Mouse (Mus musculus): ENCODE data around the gene Mustn1. TPM values are rescaled to one million over a fixed set of nuclear protein-coding genes. Genes with fewer than 3 reads are reported as not detected.

Mustn1 gene
- polyA plus RNA-seq, 1 experiment from 2014 or later, result 0.29 TPM

- Histone ChIP-seq H3K27me3 (ENCODE audit: insufficient read depth, poor library complexity, severe bottlenecking) (no peaks in the 10 kb centered on the region), H3K9me3 (no peaks in the 10 kb centered on the region), H3K27ac (no peak within 1 kb of the TSS), H3K4me3 (no peak within 1 kb of the TSS), H3K4me1 (replicated peaks) (peaks cover 8% of the 10 kb centered on the region), H3K36me3 (no peaks in the 10 kb centered on the region)
- WGBS, result 89% methylated on average over 3 of the region's 3 CpGs
- DNase-seq (ENCODE audit: low spot score), result no peak
Measured at GRCm38 (mm10) chr14:30886204-30886603, 7.2 kb downstream of the Mustn1 start, which contains the start of gene Itih4. TSS of gene Itih4 (plus strand) at chr14:30886476.

- 30% methylated on average over 9 of the region's 9 CpGs for WGBS
- H3K27ac ChIP-seq, result peak overlapping the region; percentile 50
- no peak for DNase-seq (ENCODE audit: low spot score)
- H3K4me1 ChIP-seq (replicated peaks), result peaks cover 8% of the 10 kb centered on the region
- H3K27me3 ChIP-seq (ENCODE audit: insufficient read depth, poor library complexity, severe bottlenecking), result no peaks in the 10 kb centered on the region
- no peaks in the 10 kb centered on the region for H3K9me3 ChIP-seq
- H3K4me3 ChIP-seq, result no peak overlapping the region
- no peaks in the 10 kb centered on the region for H3K36me3 ChIP-seq
Measured at GRCm38 (mm10) chr14:30888271-30888732, 9.3 kb downstream of the Mustn1 start.

- DNase-seq (ENCODE audit: low spot score), result no peak
- Histone ChIP-seq H3K36me3 (no peaks in the 10 kb centered on the region), H3K27me3 (ENCODE audit: insufficient read depth, poor library complexity, severe bottlenecking) (no peaks in the 10 kb centered on the region), H3K27ac (no peak overlapping the region), H3K9me3 (peaks cover 9% of the 10 kb centered on the region), H3K4me1 (replicated peaks) (0 out of 2 replicates have a peak, but pooled peaks cover 8% of the 10 kb centered on the region), H3K4me3 (no peak overlapping the region)
- WGBS, result 44% methylated on average over 3 of the region's 3 CpGs
Measured at GRCm38 (mm10) chr14:30899972-30900371, 21.0 kb downstream of the Mustn1 start.

- Histone ChIP-seq H3K9me3 (peaks cover 9% of the 10 kb centered on the region), H3K4me1 (replicated peaks) (0 out of 2 replicates have a peak, but pooled peaks cover 5% of the 10 kb centered on the region), H3K36me3 (no peaks in the 10 kb centered on the region), H3K4me3 (no peak overlapping the region), H3K27me3 (ENCODE audit: insufficient read depth, poor library complexity, severe bottlenecking) (no peaks in the 10 kb centered on the region), H3K27ac (no peak overlapping the region)
- no peak for DNase-seq (ENCODE audit: low spot score)
- WGBS, result 91% methylated on average over 5 of the region's 5 CpGs
Measured at GRCm38 (mm10) chr14:30902628-30903027, 23.6 kb downstream of the Mustn1 start.

GRCm38 (mm10) chr14:30903036-30903435 lies 24.0 kb downstream of the Mustn1 start:
- Histone ChIP-seq H3K4me3 (no peak overlapping the region), H3K27me3 (ENCODE audit: insufficient read depth, poor library complexity, severe bottlenecking) (no peaks in the 10 kb centered on the region), H3K27ac (no peak overlapping the region), H3K36me3 (no peaks in the 10 kb centered on the region), H3K4me1 (replicated peaks) (0 out of 2 replicates have a peak, but pooled peaks cover 5% of the 10 kb centered on the region), H3K9me3 (peaks cover 9% of the 10 kb centered on the region)
- 70% methylated on average over 3 of the region's 3 CpGs for WGBS
- no peak for DNase-seq (ENCODE audit: low spot score)

- Histone ChIP-seq H3K27me3 (ENCODE audit: insufficient read depth, poor library complexity, severe bottlenecking) (no peaks in the 10 kb centered on the region), H3K4me1 (replicated peaks) (0 out of 2 replicates have a peak, but pooled peaks cover 5% of the 10 kb centered on the region), H3K4me3 (no peak overlapping the region), H3K9me3 (peaks cover 8% of the 10 kb centered on the region), H3K27ac (no peak overlapping the region), H3K36me3 (no peaks in the 10 kb centered on the region)
- WGBS, result 86% methylated on average over 8 of the region's 8 CpGs
- DNase-seq (ENCODE audit: low spot score), result no peak
Measured at GRCm38 (mm10) chr14:30904307-30904706, 25.3 kb downstream of the Mustn1 start.

GRCm38 (mm10) chr14:30906001-30906400 lies 27.0 kb downstream of the Mustn1 start:
- H3K4me3 ChIP-seq, result no peak overlapping the region
- no peak for DNase-seq (ENCODE audit: low spot score)
- H3K4me1 ChIP-seq (replicated peaks), result no peaks in the 10 kb centered on the region
- WGBS, result 93% methylated on average over 6 of the region's 6 CpGs
- H3K36me3 ChIP-seq, result no peaks in the 10 kb centered on the region
- H3K27me3 ChIP-seq (ENCODE audit: insufficient read depth, poor library complexity, severe bottlenecking), result no peaks in the 10 kb centered on the region
- H3K9me3 ChIP-seq, result no peaks in the 10 kb centered on the region
- H3K27ac ChIP-seq, result no peak overlapping the region

- no peaks in the 10 kb centered on the region for H3K36me3 ChIP-seq
- no peak overlapping the region for H3K27ac ChIP-seq
- H3K4me1 ChIP-seq (replicated peaks), result no peaks in the 10 kb centered on the region
- no peak for DNase-seq (ENCODE audit: low spot score)
- no peaks in the 10 kb centered on the region for H3K27me3 ChIP-seq (ENCODE audit: insufficient read depth, poor library complexity, severe bottlenecking)
- H3K9me3 ChIP-seq, result no peaks in the 10 kb centered on the region
- 86% methylated on average over 3 of the region's 3 CpGs for WGBS
- no peak overlapping the region for H3K4me3 ChIP-seq
Measured at GRCm38 (mm10) chr14:30907814-30908265, 28.8 kb downstream of the Mustn1 start.

- WGBS, result 92% methylated on average over 8 of the region's 8 CpGs
- no peak overlapping the region for H3K4me3 ChIP-seq
Measured at GRCm38 (mm10) chr14:30911141-30911540, 32.1 kb downstream of the Mustn1 start.

GRCm38 (mm10) chr14:30912641-30913040 lies 33.6 kb downstream of the Mustn1 start:
- no peak overlapping the region for H3K4me3 ChIP-seq

More at GRCm38 (mm10) chr14:30911141-30911540, 32.1 kb downstream of the Mustn1 start:
- Histone ChIP-seq H3K9me3 (no peaks in the 10 kb centered on the region), H3K4me1 (replicated peaks) (no peaks in the 10 kb centered on the region), H3K27ac (no peak overlapping the region), H3K36me3 (no peaks in the 10 kb centered on the region), H3K27me3 (ENCODE audit: insufficient read depth, poor library complexity, severe bottlenecking) (no peaks in the 10 kb centered on the region)
- no peak for DNase-seq (ENCODE audit: low spot score)

GRCm38 (mm10) chr14:30913404-30913803 lies 34.4 kb downstream of the Mustn1 start:
- H3K4me1 ChIP-seq (replicated peaks), result no peaks in the 10 kb centered on the region
- no peaks in the 10 kb centered on the region for H3K27me3 ChIP-seq (ENCODE audit: insufficient read depth, poor library complexity, severe bottlenecking)
- DNase-seq (ENCODE audit: low spot score), result no peak
- WGBS, result 91% methylated on average over 5 of the region's 5 CpGs
- H3K36me3 ChIP-seq, result no peaks in the 10 kb centered on the region
- no peak overlapping the region for H3K27ac ChIP-seq
- no peak overlapping the region for H3K4me3 ChIP-seq
- H3K9me3 ChIP-seq, result no peaks in the 10 kb centered on the region

More at GRCm38 (mm10) chr14:30912641-30913040, 33.6 kb downstream of the Mustn1 start:
- Histone ChIP-seq H3K27ac (no peak overlapping the region), H3K36me3 (no peaks in the 10 kb centered on the region), H3K27me3 (ENCODE audit: insufficient read depth, poor library complexity, severe bottlenecking) (no peaks in the 10 kb centered on the region), H3K4me1 (replicated peaks) (no peaks in the 10 kb centered on the region), H3K9me3 (no peaks in the 10 kb centered on the region)
- WGBS, result 85% methylated on average over 8 of the region's 8 CpGs
- no peak for DNase-seq (ENCODE audit: low spot score)

- Histone ChIP-seq H3K27ac (no peak overlapping the region), H3K27me3 (ENCODE audit: insufficient read depth, poor library complexity, severe bottlenecking) (no peaks in the 10 kb centered on the region), H3K36me3 (no peaks in the 10 kb centered on the region), H3K4me1 (replicated peaks) (no peaks in the 10 kb centered on the region), H3K4me3 (no peak overlapping the region), H3K9me3 (no peaks in the 10 kb centered on the region)
- no peak for DNase-seq (ENCODE audit: low spot score)
- WGBS, result 81% methylated on average over 1 of the region's 1 CpGs
Measured at GRCm38 (mm10) chr14:30916516-30916915, 37.5 kb downstream of the Mustn1 start.

- Histone ChIP-seq H3K9me3 (no peaks in the 10 kb centered on the region), H3K4me1 (replicated peaks) (peaks cover 17% of the 10 kb centered on the region), H3K27ac (0 out of 2 replicates have a peak overlapping the region, but pooled peaks have one; percentile 67), H3K27me3 (ENCODE audit: insufficient read depth, poor library complexity, severe bottlenecking) (no peaks in the 10 kb centered on the region), H3K4me3 (no peak overlapping the region), H3K36me3 (no peaks in the 10 kb centered on the region)
- WGBS, result 62% methylated on average over 8 of the region's 8 CpGs
- no peak for DNase-seq (ENCODE audit: low spot score)
Measured at GRCm38 (mm10) chr14:30922053-30922670, 43.2 kb downstream of the Mustn1 start.
